Mouse (Mus musculus) kidney, embryonic 14.5 days (tissue): ENCODE measurements at regions not wholly inside any gene's neighbourhood (a gene's known extent, or its start where the extent isn't known, plus 50 kb on each side); places are given as distances from the start of the nearest gene placed in this dataset.

Source experiments
- ATAC-seq: fragments of 200-750 bp; cut with Nextera tagmentation; 2 replicates; pipeline ENCODE4 v1.8.0; 2017; ENCODE audit warnings: moderate number of reproducible peaks, mild to moderate bottlenecking, moderate TSS enrichment, moderate library complexity; ENCODE audit not compliant: low FRiP score, low TSS enrichment
- H3K27ac ChIP-seq: fragments of 300-500 bp; sonication (generic); 2 replicates; pipeline ENCODE4 v1.5.1; 2014; ENCODE audit warnings: low read depth, mild to moderate bottlenecking, low read length, moderate library complexity, mixed read lengths
- H3K27me3 ChIP-seq: fragments of 300-500 bp; sonication (generic); 2 replicates; pipeline ENCODE4 v1.6.1; 2014; ENCODE audit warnings: mild to moderate bottlenecking, low read length; ENCODE audit not compliant: control insufficient read depth, insufficient read depth
- H3K36me3 ChIP-seq: fragments of 300-500 bp; sonication (generic); 2 replicates; pipeline ENCODE4 v1.6.1; 2014; ENCODE audit warnings: low read length, mixed read lengths; ENCODE audit not compliant: control insufficient read depth, insufficient read depth
- H3K4me1 ChIP-seq: fragments of 300-500 bp; sonication (generic); 2 replicates; pipeline ENCODE4 v1.6.1; 2014; ENCODE audit warnings: low read length, mixed read lengths; ENCODE audit not compliant: control insufficient read depth, insufficient read depth
- H3K4me2 ChIP-seq: fragments of 300-500 bp; sonication (generic); replicated peaks from 2 replicates; pipeline ENCODE4 v1.6.1; 2014; ENCODE audit warnings: low read depth, mild to moderate bottlenecking, low read length
- H3K4me3 ChIP-seq: fragments of 300-500 bp; sonication (generic); 2 replicates; pipeline ENCODE4 v1.5.1; 2014; ENCODE audit warnings: mild to moderate bottlenecking, low read length
- H3K9ac ChIP-seq: fragments of 300-500 bp; sonication (generic); 2 replicates; pipeline ENCODE4 v1.6.1; 2014; ENCODE audit warnings: low read depth, mild to moderate bottlenecking, low read length, moderate library complexity
- H3K9me3 ChIP-seq: fragments of 300-500 bp; sonication (generic); 2 replicates; pipeline ENCODE4 v1.6.1; 2016; ENCODE audit warnings: low read length; ENCODE audit not compliant: control insufficient read depth
- WGBS: fragments of 180-500 bp; shearing (Covaris S2); extraction: QIAGEN DNeasy Blood & Tissue Kit; methylation state at CpG from one replicate; pipeline ENCODE4 v1.1.7; 2014; 5-methylcytosine and 5-hydroxymethylcytosine counted together

- Histone ChIP-seq H3K4me2 (no peak overlapping the region), H3K36me3 (no peaks in the 10 kb centered on the region), H3K4me3 (no peak overlapping the region), H3K4me1 (peaks cover 11% of the 10 kb centered on the region; the same call in 1 of the 2 replicates), H3K9me3 (no peaks in the 10 kb centered on the region), H3K27ac (0 out of 2 replicates have a peak overlapping the region, but pooled peaks have one; percentile 42), H3K9ac (no peak overlapping the region), H3K27me3 (no peaks in the 10 kb centered on the region)
- no peak for ATAC-seq
- WGBS = 54% methylated on average over 5 of the region's 5 CpGs
Observed at GRCm38 (mm10) chr14:24803001-24803655, 316.2 kb downstream of the Rps24 start.

DNA sequence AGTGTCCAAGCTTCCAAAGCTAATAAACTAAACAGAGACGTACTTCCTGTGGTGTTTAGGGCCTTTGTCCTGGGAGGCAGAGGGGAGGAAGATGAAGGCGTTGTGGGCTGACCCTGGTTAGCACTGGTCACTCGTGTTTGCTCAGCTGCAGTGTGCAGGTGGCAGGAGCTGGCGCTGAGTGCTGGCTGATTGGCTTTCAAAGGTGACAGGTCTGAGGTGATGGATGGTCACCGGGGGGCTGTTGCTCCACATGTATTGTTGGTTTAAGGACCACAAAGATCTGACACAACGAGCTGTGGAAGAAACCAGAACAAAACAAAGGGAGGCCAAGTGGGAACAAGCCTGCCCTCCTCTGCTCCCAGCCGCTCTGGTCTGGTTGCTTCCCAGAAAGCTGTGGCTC, 320.1 kb downstream of the Rps24 start:
- Histone ChIP-seq H3K36me3 (no peaks in the 10 kb centered on the region), H3K4me3 (no peak overlapping the region), H3K4me1 (peaks cover 11% of the 10 kb centered on the region; the same call in 1 of the 2 replicates), H3K9ac (no peak overlapping the region), H3K27ac (peak overlapping the region; percentile 3; the same call in 1 of the 2 replicates), H3K9me3 (no peaks in the 10 kb centered on the region), H3K4me2 (no peak overlapping the region), H3K27me3 (no peaks in the 10 kb centered on the region)
- WGBS = 6% methylated on average over 7 of the region's 7 CpGs
- ATAC-seq = peak; percentile 89

DNA sequence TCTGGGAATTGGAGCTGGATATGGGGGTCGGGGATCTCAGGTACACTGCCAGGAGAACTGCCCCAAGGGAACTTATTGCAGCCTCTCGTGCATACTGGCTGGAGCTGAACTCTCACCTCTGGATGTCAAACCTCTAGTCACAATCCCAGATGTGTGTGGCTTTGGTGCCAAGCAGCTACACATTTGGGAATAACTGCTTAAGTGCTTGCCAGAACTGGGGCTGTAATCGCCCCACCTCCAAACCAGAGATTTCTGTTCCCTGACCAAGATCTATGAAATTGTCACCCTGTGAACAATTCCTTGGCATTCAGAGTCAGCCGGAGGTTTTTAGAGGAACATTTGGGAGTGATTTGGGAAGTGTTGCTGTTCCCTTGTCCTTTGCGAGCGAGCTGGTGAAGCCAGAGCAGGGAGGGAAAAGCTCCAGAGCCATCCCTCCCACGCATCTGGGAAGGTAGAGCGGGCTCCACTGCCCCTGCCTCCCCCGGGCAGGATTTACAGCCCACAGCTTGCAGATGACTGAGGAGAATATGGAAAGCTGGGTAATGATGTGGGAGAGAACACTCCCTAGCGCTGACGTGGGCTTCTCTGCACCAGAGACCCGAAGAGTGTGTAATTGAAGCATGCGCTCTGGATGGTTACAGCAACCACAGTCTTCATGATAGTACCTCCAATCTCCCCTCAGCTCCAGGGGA, 336.1 kb downstream of the Rps24 start:
- H3K4me1 ChIP-seq = peaks cover 31% of the 10 kb centered on the region
- no peaks in the 10 kb centered on the region for H3K9me3 ChIP-seq
- WGBS = 24% methylated on average over 13 of the region's 13 CpGs
- H3K36me3 ChIP-seq = no peaks in the 10 kb centered on the region
- no peaks in the 10 kb centered on the region for H3K27me3 ChIP-seq
- ATAC-seq = peak; percentile 79
- H3K9ac ChIP-seq = no peak overlapping the region
- no peak overlapping the region for H3K4me3 ChIP-seq
- peak overlapping the region; percentile 64; the same call in 1 of the 2 replicates for H3K27ac ChIP-seq
- H3K4me2 ChIP-seq = no peak overlapping the region

DNA sequence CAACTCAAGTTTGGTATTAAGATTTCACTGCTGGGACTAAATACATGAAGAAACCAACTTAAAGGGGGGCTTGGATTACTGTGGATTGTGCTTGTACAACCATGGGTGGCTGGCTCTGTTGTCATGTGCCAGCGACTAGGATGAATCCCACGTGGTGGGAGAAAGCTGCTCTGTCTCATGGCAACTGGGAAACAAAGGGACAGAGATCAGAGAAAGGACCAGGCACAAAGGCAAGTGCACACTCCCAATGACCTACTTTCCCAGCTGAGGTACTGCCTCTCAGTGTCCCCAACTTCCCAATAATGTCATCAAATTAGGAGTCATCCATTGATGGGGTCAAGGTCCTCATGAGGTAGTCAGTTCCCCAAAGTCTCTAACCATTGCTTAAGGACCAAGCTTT, 337.4 kb downstream of the Rps24 start:
- Histone ChIP-seq H3K4me1 (peaks cover 40% of the 10 kb centered on the region), H3K4me2 (no peak overlapping the region), H3K4me3 (no peak overlapping the region), H3K27me3 (no peaks in the 10 kb centered on the region), H3K9ac (no peak overlapping the region), H3K9me3 (no peaks in the 10 kb centered on the region), H3K27ac (no peak overlapping the region), H3K36me3 (no peaks in the 10 kb centered on the region)
- no peak for ATAC-seq
- WGBS = 69% methylated on average over 2 of the region's 2 CpGs

GRCm38 (mm10) chr14:24825722-24826386, 338.9 kb downstream of the Rps24 start:
- Histone ChIP-seq H3K27ac (no peak overlapping the region), H3K9me3 (no peaks in the 10 kb centered on the region), H3K9ac (no peak overlapping the region), H3K4me2 (no peak overlapping the region), H3K4me1 (peaks cover 40% of the 10 kb centered on the region), H3K27me3 (no peaks in the 10 kb centered on the region), H3K4me3 (no peak overlapping the region), H3K36me3 (no peaks in the 10 kb centered on the region)
- no peak for ATAC-seq
- WGBS = 52% methylated on average over 11 of the region's 11 CpGs

- Histone ChIP-seq H3K27me3 (no peaks in the 10 kb centered on the region), H3K36me3 (no peaks in the 10 kb centered on the region), H3K9ac (no peak overlapping the region), H3K27ac (peak overlapping the region; percentile 63; the same call in 1 of the 2 replicates), H3K4me2 (no peak overlapping the region; the same call in 1 of the 2 replicates), H3K4me1 (peaks cover 40% of the 10 kb centered on the region), H3K9me3 (no peaks in the 10 kb centered on the region), H3K4me3 (no peak overlapping the region)
- no peak for ATAC-seq
- 37% methylated on average over 13 of the region's 13 CpGs for WGBS
Observed at GRCm38 (mm10) chr14:24826471-24827337, 339.8 kb downstream of the Rps24 start.

DNA sequence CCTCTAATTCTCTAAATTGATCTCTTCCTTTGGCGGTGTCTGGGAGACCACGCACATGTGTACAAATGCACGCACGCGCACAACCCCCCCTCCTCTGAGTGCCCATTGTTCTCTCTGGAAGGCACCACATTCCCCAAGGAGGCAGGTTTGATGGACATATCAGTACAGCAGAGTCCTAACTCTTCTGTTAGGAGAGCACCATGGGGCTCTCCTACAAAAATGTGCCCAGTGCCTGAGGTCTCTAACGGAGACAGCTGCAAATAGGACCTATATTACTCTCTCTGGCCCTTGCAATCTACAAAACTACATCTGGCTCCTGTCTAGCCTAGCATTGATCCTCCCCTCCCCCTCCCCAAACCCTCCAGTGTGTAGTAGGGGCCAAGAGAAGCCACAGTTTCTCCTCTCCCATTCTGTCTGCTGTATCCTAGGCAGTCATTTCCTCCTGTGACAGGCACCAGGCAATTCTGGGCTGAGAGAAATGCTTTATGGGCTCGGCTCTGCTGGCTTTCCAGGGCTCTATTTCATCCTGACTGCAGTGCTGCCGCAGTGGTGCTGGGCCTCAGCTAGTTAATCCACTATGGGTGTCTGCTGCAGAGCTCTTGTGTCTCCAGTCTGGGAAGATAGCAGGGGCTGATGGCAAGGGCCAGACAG, 340.6 kb downstream of the Rps24 start:
- Histone ChIP-seq H3K4me2 (no peak overlapping the region), H3K4me3 (no peak overlapping the region), H3K36me3 (no peaks in the 10 kb centered on the region), H3K4me1 (peaks cover 40% of the 10 kb centered on the region), H3K9ac (no peak overlapping the region), H3K27me3 (no peaks in the 10 kb centered on the region), H3K27ac (peak overlapping the region; percentile 63; the same call in 1 of the 2 replicates), H3K9me3 (no peaks in the 10 kb centered on the region)
- ATAC-seq = peak; percentile 51; the same call in 1 of the 2 replicates
- 39% methylated on average over 8 of the region's 8 CpGs for WGBS

GRCm38 (mm10) chr14:24829001-24829400, 342.1 kb downstream of the Rps24 start:
- Histone ChIP-seq H3K9ac (no peak overlapping the region), H3K4me2 (no peak overlapping the region), H3K27me3 (no peaks in the 10 kb centered on the region), H3K36me3 (no peaks in the 10 kb centered on the region), H3K4me1 (peaks cover 34% of the 10 kb centered on the region), H3K27ac (no peak overlapping the region), H3K9me3 (no peaks in the 10 kb centered on the region), H3K4me3 (no peak overlapping the region)
- ATAC-seq = peak; percentile 53; the same call in 1 of the 2 replicates
- WGBS = 12% methylated on average over 6 of the region's 6 CpGs
